Mouse (Mus musculus) neutrophil, adult 59 days (primary cell): ENCODE data around the gene Mmp13. TPM values are rescaled to one million over a fixed set of nuclear protein-coding genes. Genes with fewer than 3 reads are reported as not detected.

Experiments
- total RNA-seq, 2 experiments: library from RNA; stranded (reverse); gene quantifications; 1 replicate in 1 of 2; 2 replicates in 1 of 2; pipeline ENCODE4 v1.2.4; 2023

Gene Mmp13
- under 1 TPM; 0.18 to 0.55 TPM for total RNA-seq

DNA sequence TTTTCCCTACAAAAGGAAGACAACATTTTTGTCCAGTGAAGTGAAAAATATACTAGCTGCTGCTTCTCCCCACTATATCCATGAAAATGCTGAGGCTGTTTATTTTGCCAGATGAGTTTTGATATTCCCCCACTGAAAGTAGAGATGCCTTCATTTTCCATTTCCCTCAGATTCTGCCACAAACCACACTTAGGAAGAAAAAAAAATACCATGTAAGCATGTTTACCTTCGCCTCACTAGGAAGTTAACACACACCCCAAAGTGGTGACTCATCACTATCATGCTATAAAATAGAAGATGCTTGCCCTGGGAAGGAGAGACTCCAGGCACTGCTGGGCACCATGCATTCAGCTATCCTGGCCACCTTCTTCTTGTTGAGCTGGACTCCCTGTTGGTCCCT lies at the start of gene Mmp13:
Gene Mmp13 (plus strand): TSS at position 301 of the 400 bp plus-strand sequence.

Other genes with a start within 250 kb of the Mmp13 start
- gene Dync2h1, start 88.1 kb upstream of the Mmp13 start, total RNA-seq, result 1 to 10 TPM; 2.4 to 2.6 TPM
- 10 to 100 TPM; 34.7 to 45.3 TPM for gene Dcun1d5, start 88.0 kb upstream of the Mmp13 start, total RNA-seq
- gene Mmp12, start 71.9 kb downstream of the Mmp13 start, total RNA-seq, result not detected
- gene Mmp1b, start 115.5 kb downstream of the Mmp13 start, total RNA-seq, result not detected
- gene Mmp3, start 173.3 kb downstream of the Mmp13 start, total RNA-seq, result not detected
- not detected for gene Mmp10, start 229.8 kb downstream of the Mmp13 start, total RNA-seq